Mouse (Mus musculus) neutrophil, adult 83 days (primary cell): ENCODE results near the gene Cyth2. TPM values are rescaled to one million over a fixed set of nuclear protein-coding genes. Genes with fewer than 3 reads are reported as not detected.

ENCODE experiments used
- total RNA-seq, 2 experiments: library from RNA; stranded (reverse); gene quantifications; one replicate each; pipeline ENCODE4 v1.2.4; 2023

Gene Cyth2
- 10 to 100 TPM; 68.3 to 83.9 TPM for total RNA-seq

GRCm38 (mm10) chr7:45813787-45814779, at the start of gene Cyth2:
TSS of gene Cyth2 (minus strand) at chr7:45814581.

GRCm38 (mm10) chr7:45830427-45831127, 16.2 kb upstream of the Cyth2 start, which contains the start of gene Grwd1:
TSS of gene Grwd1 (minus strand) at chr7:45830944.

GRCm38 (mm10) chr7:45824598-45824997, 10.2 kb upstream of the Cyth2 start, which contains the start of gene Kcnj14:
TSS of gene Kcnj14 (minus strand) at chr7:45824782.

GRCm38 (mm10) chr7:45784524-45785372, 29.6 kb downstream of the Cyth2 start, which contains the start of gene Sult2b1:
TSS of gene Sult2b1 (minus strand) at chr7:45784669.

GRCm38 (mm10) chr7:45783511-45784091, 30.8 kb downstream of the Cyth2 start, which contains the start of gene Lmtk3:
TSS of gene Lmtk3 (plus strand) at chr7:45783738.

Other genes starting within 250 kb of the Cyth2 start
- gene Bcat2, start 244.4 kb downstream of the Cyth2 start, total RNA-seq = 10 to 100 TPM; 39.9 to 42.5 TPM
- not detected for gene Fgf21, start 199.1 kb downstream of the Cyth2 start, total RNA-seq
- under 1 TPM in 1 of 2 experiments, not detected in 1; 0.22 TPM for gene Fut1, start 197.3 kb downstream of the Cyth2 start, total RNA-seq
- gene Izumo1, start 192.8 kb downstream of the Cyth2 start, total RNA-seq = not detected
- gene Rasip1, start 187.1 kb downstream of the Cyth2 start, total RNA-seq = 1 to 10 TPM; 1.9 to 2.0 TPM
- under 1 TPM; 0.13 to 0.73 TPM for gene Mamstr, start 174.6 kb downstream of the Cyth2 start, total RNA-seq
- not detected for gene Fut2, start 148.2 kb downstream of the Cyth2 start, total RNA-seq
- not detected for gene Ntn5, start 130.6 kb downstream of the Cyth2 start, total RNA-seq
- gene Sec1, start 120.2 kb downstream of the Cyth2 start, total RNA-seq = under 1 TPM in 1 of 2 experiments, not detected in 1; 0.26 TPM
- not detected for gene Car11, start 114.7 kb downstream of the Cyth2 start, total RNA-seq
- gene Dbp, start 109.5 kb downstream of the Cyth2 start, total RNA-seq = 1 to 10 TPM; 5.3 TPM
- 100 to 1,000 TPM; 782 to 910 TPM for gene Rpl18, start 99.1 kb downstream of the Cyth2 start, total RNA-seq
- gene Sphk2, start 96.6 kb downstream of the Cyth2 start, total RNA-seq = 10 to 100 TPM; 39.2 to 41.2 TPM
- under 1 TPM; 0.55 to 0.64 TPM for gene Fam83e, start 93.4 kb downstream of the Cyth2 start, total RNA-seq
- not detected for gene Spaca4, start 88.8 kb downstream of the Cyth2 start, total RNA-seq
- not detected for gene Lmtk3, start 30.8 kb downstream of the Cyth2 start, total RNA-seq
- not detected for gene Sult2b1, start 29.9 kb downstream of the Cyth2 start, total RNA-seq
- gene Kcnj14, start 10.2 kb upstream of the Cyth2 start, total RNA-seq = under 1 TPM; 0.20 to 0.33 TPM
- gene Grwd1, start 16.4 kb upstream of the Cyth2 start, total RNA-seq = 1 to 10 TPM; 5.4 to 5.9 TPM
- gene Kdelr1, start 58.2 kb upstream of the Cyth2 start, total RNA-seq = 10 to 100 TPM; 65.3 to 69.5 TPM
- gene Grin2d, start 63.8 kb upstream of the Cyth2 start, total RNA-seq = under 1 TPM; 0.15 to 0.22 TPM
- gene Syngr4, start 82.1 kb upstream of the Cyth2 start, total RNA-seq = under 1 TPM; 0.82 to 0.85 TPM
- gene Tmem143, start 82.4 kb upstream of the Cyth2 start, total RNA-seq = 1 to 10 TPM; 7.0 to 7.5 TPM
- gene Emp3, start 106.8 kb upstream of the Cyth2 start, total RNA-seq = 100 to 1,000 TPM; 379 to 407 TPM
- 1 to 10 TPM; 4.8 to 7.6 TPM for gene Ccdc114, start 109.5 kb upstream of the Cyth2 start, total RNA-seq
- gene Abcc6, start 215.7 kb upstream of the Cyth2 start, total RNA-seq = not detected
- 10 to 100 TPM; 29.1 to 36.7 TPM for gene Nomo1, start 219.1 kb upstream of the Cyth2 start, total RNA-seq